Mouse (Mus musculus) layer of hippocampus, adult 2 months (tissue): ENCODE results near the gene Fam186b. TPM values are rescaled to one million over a fixed set of nuclear protein-coding genes. Genes with fewer than 3 reads are reported as not detected.

ENCODE experiments used
- DNase-seq, 2 experiments: peaks; one replicate each; pipeline ENCODE4 v3.0.0; 2022; ENCODE audit warnings: low spot score in 2 of 2
- H3K27ac ChIP-seq: fragments of 200-600 bp; 2 replicates; pipeline ENCODE4 v1.8.1; 2022
- H3K4me3 ChIP-seq: fragments of 200-600 bp; 2 replicates; pipeline ENCODE4 v1.8.1; 2022; ENCODE audit warnings: mild to moderate bottlenecking
- CTCF ChIP-seq: fragments of 200-600 bp; conservative IDR thresholded peaks from 2 replicates; pipeline ENCODE4 v1.8.1; 2022; ENCODE audit warnings: antibody characterized with exemption, mild to moderate bottlenecking, moderate library complexity
- total RNA-seq, 2 experiments: library from RNA; stranded (reverse); gene quantifications; 2 replicates each; pipeline ENCODE4 v1.2.3; 2021

Fam186b gene
- total RNA-seq, 2 experiments from 2014 or later, result 1.2 to 1.9 TPM

GRCm38 (mm10) chr15:99223585-99224207 lies 72.0 kb downstream of the Fam186b start:
- Histone ChIP-seq H3K27ac (peak overlapping the region; percentile 88), H3K4me3 (peak overlapping the region; percentile 59)
- peak; percentile 58 to 61 for DNase-seq
- TF ChIP-seq CTCF, result 0 out of 2 replicates have a peak, but pooled peaks have one; percentile 3

- TF ChIP-seq CTCF, result no peak
- DNase-seq, result no peak
- peak overlapping the region; percentile 88 for H3K27ac ChIP-seq
- H3K4me3 ChIP-seq, result peak overlapping the region; percentile 59
These were observed 72.7 kb downstream of the Fam186b start for GRCm38 (mm10) chr15:99222794-99223584.

GRCm38 (mm10) chr15:99221315-99221952 lies 74.3 kb downstream of the Fam186b start:
- no peak overlapping the region for H3K4me3 ChIP-seq
- TF ChIP-seq CTCF, result no peak
- no peak for DNase-seq
- H3K27ac ChIP-seq, result no peak overlapping the region; the same call in 1 of the 2 replicates

Other genes with a start within 250 kb of the Fam186b start
- under 1 TPM; 0.67 to 0.83 TPM for gene Prph, start 240.7 kb downstream of the Fam186b start, total RNA-seq
- under 1 TPM; 0.36 to 0.64 TPM for gene Troap, start 221.3 kb downstream of the Fam186b start, total RNA-seq
- gene C1ql4, start 208.1 kb downstream of the Fam186b start, total RNA-seq, result not detected
- under 1 TPM in 1 of 2 experiments, not detected in 1; 0.31 TPM for gene Dnajc22, start 202.7 kb downstream of the Fam186b start, total RNA-seq
- 10 to 100 TPM; 29.2 to 30.9 TPM for gene Spats2, start 170.0 kb downstream of the Fam186b start, total RNA-seq
- gene Kcnh3, start 71.0 kb downstream of the Fam186b start, total RNA-seq, result 10 to 100 TPM; 83.5 to 90.4 TPM
- 10 to 100 TPM; 73.7 to 77.4 TPM for gene Mcrs1, start 43.9 kb downstream of the Fam186b start, total RNA-seq
- 100 to 1,000 TPM; 114 to 119 TPM for gene Prpf40b, start 801 bp downstream of the Fam186b start, total RNA-seq
- 1 to 10 TPM; 9.0 to 9.7 TPM for gene Fmnl3, start 74.6 kb upstream of the Fam186b start, total RNA-seq
- 100 to 1,000 TPM; 341 to 355 TPM for gene Tmbim6, start 97.0 kb upstream of the Fam186b start, total RNA-seq
- 10 to 100 TPM; 17.1 to 18.5 TPM for gene Nckap5l, start 161.9 kb upstream of the Fam186b start, total RNA-seq
- gene Bcdin3d, start 178.8 kb upstream of the Fam186b start, total RNA-seq, result 1 to 10 TPM; 4.0 to 5.5 TPM
- 100 to 1,000 TPM; 394 to 431 TPM for gene Faim2, start 232.3 kb upstream of the Fam186b start, total RNA-seq